Mouse (Mus musculus) olfactory bulb, adult 2 months (tissue): ENCODE measurements around the gene Hyou1.

Source experiments
- CTCF ChIP-seq: fragments of 200-500 bp; IDR thresholded peaks from 2 replicates; pipeline ENCODE4 v1.5.1; 2012; ENCODE audit warnings: low read depth, mild to moderate bottlenecking, low read length, moderate library complexity; ENCODE audit not compliant: insufficient read depth
- POLR2A ChIP-seq: fragments of 200-500 bp; IDR thresholded peaks from 2 replicates; pipeline ENCODE4 v1.6.1; 2012; ENCODE audit warnings: mild to moderate bottlenecking, low read depth, low read length, moderate library complexity; ENCODE audit not compliant: insufficient read depth

DNA sequence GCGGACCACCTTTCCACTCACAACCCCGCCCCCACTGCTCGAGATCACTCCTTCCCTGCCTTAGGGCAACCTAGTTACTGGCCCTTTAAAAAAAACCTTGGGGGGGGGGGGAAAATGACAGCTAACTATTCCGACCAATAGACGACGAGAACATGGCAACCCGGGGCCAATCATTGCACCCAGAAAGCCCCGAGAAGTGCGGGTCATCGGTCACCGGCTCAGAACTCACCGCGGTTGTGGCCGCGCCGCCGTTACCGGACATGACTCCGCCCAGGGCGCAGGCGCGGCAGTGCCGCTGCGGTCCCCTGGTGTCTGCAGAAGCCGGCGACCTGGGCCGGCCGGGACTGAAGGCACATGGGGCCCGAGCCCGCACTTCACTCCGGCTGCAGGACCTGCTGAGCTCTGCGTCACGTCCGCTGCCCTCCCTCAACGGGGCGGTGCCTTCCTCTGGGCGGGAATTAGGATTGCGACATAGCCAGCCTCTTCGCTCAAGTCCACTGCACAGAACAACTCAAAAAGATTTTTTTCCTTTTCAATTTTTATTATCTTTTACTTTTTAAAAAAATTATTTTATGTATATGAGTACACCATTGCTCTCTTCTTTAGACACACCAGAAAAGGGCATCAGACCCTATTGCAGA, 35.4 kb upstream of the Hyou1 start, which contains the start of gene Hmbs:
- TF ChIP-seq POLR2A: peak; percentile 66
- no peak for TF ChIP-seq CTCF
